Mouse (Mus musculus) liver, embryonic 12.5 days (tissue): ENCODE results near the gene Mpz. TPM values are rescaled to one million over a fixed set of nuclear protein-coding genes. Genes with fewer than 3 reads are reported as not detected.

Experiments used
- ATAC-seq: fragments of 200-750 bp; cut with Nextera tagmentation; 2 replicates; pipeline ENCODE4 v1.8.0; 2017; ENCODE audit warnings: moderate number of reproducible peaks, mild to moderate bottlenecking, moderate library complexity
- H3K27ac ChIP-seq: fragments of 300-500 bp; sonication (generic); 2 replicates; pipeline ENCODE4 v1.5.1; 2016; ENCODE audit warnings: mild to moderate bottlenecking
- H3K27me3 ChIP-seq: fragments of 300-500 bp; sonication (generic); replicated peaks from 2 replicates; pipeline ENCODE4 v1.6.1; 2016; ENCODE audit warnings: mild to moderate bottlenecking, moderate library complexity
- H3K36me3 ChIP-seq: fragments of 300-500 bp; sonication (generic); 2 replicates; pipeline ENCODE4 v1.6.1; 2016; ENCODE audit warnings: mild to moderate bottlenecking, moderate library complexity
- H3K4me1 ChIP-seq: fragments of 300-500 bp; sonication (generic); 2 replicates; pipeline ENCODE4 v1.6.1; 2016
- H3K4me2 ChIP-seq: fragments of 300-500 bp; sonication (generic); 2 replicates; pipeline ENCODE4 v1.6.1; 2016; ENCODE audit warnings: mild to moderate bottlenecking, moderate library complexity
- H3K4me3 ChIP-seq: fragments of 300-500 bp; sonication (generic); 2 replicates; pipeline ENCODE4 v1.5.1; 2016; ENCODE audit warnings: mild to moderate bottlenecking, moderate library complexity
- H3K9ac ChIP-seq: fragments of 300-500 bp; sonication (generic); 2 replicates; pipeline ENCODE4 v1.6.1; 2016; ENCODE audit warnings: mild to moderate bottlenecking, moderate library complexity
- H3K9me3 ChIP-seq: fragments of 300-500 bp; sonication (generic); replicated peaks from 2 replicates; pipeline ENCODE4 v1.6.1; 2016; ENCODE audit warnings: mild to moderate bottlenecking, moderate library complexity
- WGBS: fragments of 180-500 bp; shearing (Covaris S2); methylation state at CpG from one replicate; pipeline ENCODE4 v1.1.7; 2016; ENCODE audit not compliant: insufficient replicate concordance; 5-methylcytosine and 5-hydroxymethylcytosine counted together
- polyA plus RNA-seq: library from polyadenylated mRNA; unstranded; fragments of >200 nt; fragmentation: Nextera tagmentation; extraction: Ambion mirVana; gene quantifications from 2 replicates; pipeline ENCODE4 v1.2.1, GENCODE M21; 2016

Mpz gene
- polyA plus RNA-seq, 1 experiment from 2014 or later, result 0.10 TPM

GRCm38 (mm10) chr1:171171138-171171537, 20.6 kb downstream of the Mpz start:
- H3K27ac ChIP-seq, result no peak overlapping the region
- WGBS, result 8% methylated on average over 3 of the region's 3 CpGs
- no peak overlapping the region for H3K4me3 ChIP-seq

GRCm38 (mm10) chr1:171172779-171173178, 22.3 kb downstream of the Mpz start:
- no peak for ATAC-seq
- 84% methylated on average over 8 of the region's 8 CpGs for WGBS
- Histone ChIP-seq H3K4me2 (no peak overlapping the region), H3K27ac (no peak overlapping the region), H3K9ac (no peak overlapping the region), H3K4me3 (no peak overlapping the region), H3K9me3 (no peaks in the 10 kb centered on the region), H3K36me3 (no peaks in the 10 kb centered on the region), H3K27me3 (peaks cover 17% of the 10 kb centered on the region), H3K4me1 (no peaks in the 10 kb centered on the region)

More at GRCm38 (mm10) chr1:171171138-171171537, 20.6 kb downstream of the Mpz start:
- H3K27me3 ChIP-seq, result peaks cover 18% of the 10 kb centered on the region
- no peaks in the 10 kb centered on the region for H3K4me1 ChIP-seq
- ATAC-seq, result no peak
- H3K36me3 ChIP-seq, result no peaks in the 10 kb centered on the region
- H3K4me2 ChIP-seq, result no peak overlapping the region
- no peaks in the 10 kb centered on the region for H3K9me3 ChIP-seq
- no peak overlapping the region for H3K9ac ChIP-seq

DNA sequence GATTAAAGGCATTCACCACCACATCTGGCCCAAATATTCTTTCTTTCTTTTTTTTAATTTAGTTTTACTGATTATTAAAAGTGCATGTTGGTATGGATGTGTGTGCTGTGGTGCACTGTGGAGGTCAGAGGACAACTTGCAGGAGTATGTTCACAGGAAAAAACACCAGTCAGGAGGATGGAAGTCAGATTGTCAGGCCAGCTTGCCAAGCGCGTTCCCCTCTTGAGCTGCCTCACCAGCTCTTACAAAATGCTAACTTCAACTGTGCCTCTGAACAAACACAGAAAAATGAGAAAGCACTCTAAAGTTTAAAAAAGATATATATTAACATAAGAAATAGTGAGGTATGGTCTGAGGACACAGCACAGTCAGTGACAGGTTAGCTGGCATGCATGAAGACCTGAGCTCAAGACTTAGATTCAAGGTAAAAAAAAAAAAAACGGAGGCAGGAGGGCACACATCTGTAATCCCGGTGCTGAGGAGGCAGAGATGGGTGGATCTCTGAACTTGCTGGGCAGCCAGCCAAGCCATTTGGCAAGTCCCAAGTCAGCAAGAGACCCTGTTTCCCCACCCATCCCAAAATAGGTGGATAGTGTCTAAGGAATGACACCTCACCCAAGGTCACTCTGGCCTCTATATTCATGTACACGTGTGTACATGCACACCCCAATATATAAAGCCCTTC, 29.1 kb downstream of the Mpz start:
- ATAC-seq, result no peak
- Histone ChIP-seq H3K9ac (no peak overlapping the region), H3K4me1 (no peaks in the 10 kb centered on the region), H3K4me3 (no peak overlapping the region), H3K27me3 (no peaks in the 10 kb centered on the region), H3K36me3 (no peaks in the 10 kb centered on the region), H3K4me2 (no peak overlapping the region), H3K9me3 (no peaks in the 10 kb centered on the region), H3K27ac (no peak overlapping the region)
- WGBS, result 59% methylated on average over 5 of the region's 5 CpGs

- Histone ChIP-seq H3K9ac (no peak overlapping the region), H3K4me3 (no peak overlapping the region), H3K9me3 (no peaks in the 10 kb centered on the region), H3K36me3 (no peaks in the 10 kb centered on the region), H3K4me1 (no peaks in the 10 kb centered on the region), H3K27ac (no peak overlapping the region), H3K4me2 (no peak overlapping the region), H3K27me3 (0 out of 2 replicates have a peak, but pooled peaks cover 12% of the 10 kb centered on the region)
- 73% methylated on average over 3 of the region's 3 CpGs for WGBS
- no peak for ATAC-seq
Measured at GRCm38 (mm10) chr1:171183025-171183424, 32.5 kb downstream of the Mpz start.

GRCm38 (mm10) chr1:171183620-171184019, 33.1 kb downstream of the Mpz start:
- H3K27ac ChIP-seq, result no peak overlapping the region
- no peak for ATAC-seq
- 26% methylated on average over 3 of the region's 3 CpGs for WGBS
- H3K36me3 ChIP-seq, result no peaks in the 10 kb centered on the region
- no peak overlapping the region for H3K9ac ChIP-seq
- no peaks in the 10 kb centered on the region for H3K9me3 ChIP-seq
- 0 out of 2 replicates have a peak, but pooled peaks cover 13% of the 10 kb centered on the region for H3K27me3 ChIP-seq
- no peak overlapping the region for H3K4me2 ChIP-seq
- no peak overlapping the region for H3K4me3 ChIP-seq
- H3K4me1 ChIP-seq, result no peaks in the 10 kb centered on the region

- Histone ChIP-seq H3K4me1 (peaks cover 6% of the 10 kb centered on the region; the same call in 1 of the 2 replicates), H3K36me3 (no peaks in the 10 kb centered on the region), H3K9me3 (no peaks in the 10 kb centered on the region), H3K27me3 (peaks cover 15% of the 10 kb centered on the region; the same call in 1 of the 2 replicates), H3K4me3 (no peak overlapping the region), H3K4me2 (no peak overlapping the region), H3K27ac (no peak overlapping the region), H3K9ac (no peak overlapping the region)
- ATAC-seq, result no peak
- WGBS, result 26% methylated on average over 7 of the region's 7 CpGs
Measured at GRCm38 (mm10) chr1:171184314-171184713, 33.8 kb downstream of the Mpz start.

GRCm38 (mm10) chr1:171185655-171186054, 35.1 kb downstream of the Mpz start:
- Histone ChIP-seq H3K27ac (no peak overlapping the region), H3K4me3 (no peak overlapping the region), H3K9ac (no peak overlapping the region), H3K4me2 (no peak overlapping the region), H3K36me3 (no peaks in the 10 kb centered on the region), H3K9me3 (no peaks in the 10 kb centered on the region), H3K27me3 (peaks cover 28% of the 10 kb centered on the region), H3K4me1 (peaks cover 11% of the 10 kb centered on the region; the same call in 1 of the 2 replicates)
- no peak for ATAC-seq
- 60% methylated on average over 8 of the region's 8 CpGs for WGBS

- Histone ChIP-seq H3K4me1 (peaks cover 14% of the 10 kb centered on the region; the same call in 1 of the 2 replicates), H3K36me3 (no peaks in the 10 kb centered on the region), H3K4me2 (no peak overlapping the region), H3K9ac (no peak overlapping the region), H3K4me3 (no peak overlapping the region), H3K27ac (no peak overlapping the region), H3K9me3 (no peaks in the 10 kb centered on the region), H3K27me3 (peaks cover 51% of the 10 kb centered on the region)
- 39% methylated on average over 13 of the region's 13 CpGs for WGBS
- no peak for ATAC-seq
Measured at GRCm38 (mm10) chr1:171187851-171188700, 37.6 kb downstream of the Mpz start.

DNA sequence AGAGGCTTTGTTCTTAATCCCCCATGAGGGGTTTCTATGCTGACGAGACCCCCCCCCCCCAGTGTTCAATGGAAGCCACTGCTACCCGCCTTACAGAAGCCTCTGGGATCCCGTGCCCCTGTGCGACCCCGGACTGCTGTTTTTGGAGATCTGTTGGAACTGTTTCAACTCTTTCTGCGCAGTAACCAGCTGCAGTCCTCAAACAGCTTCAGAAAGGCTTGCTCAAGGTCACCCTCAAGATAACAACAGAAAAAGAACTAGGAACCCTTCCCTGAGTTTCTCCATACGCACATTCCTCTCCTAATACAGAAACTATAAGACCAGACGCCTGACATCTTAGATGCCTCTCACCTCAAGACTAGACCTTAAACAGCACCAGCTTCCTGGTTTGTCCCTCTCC, 38.5 kb downstream of the Mpz start:
- Histone ChIP-seq H3K4me1 (peaks cover 23% of the 10 kb centered on the region), H3K27ac (no peak overlapping the region), H3K4me3 (no peak overlapping the region), H3K27me3 (peaks cover 61% of the 10 kb centered on the region), H3K36me3 (no peaks in the 10 kb centered on the region), H3K9me3 (no peaks in the 10 kb centered on the region), H3K9ac (no peak overlapping the region), H3K4me2 (no peak overlapping the region)
- ATAC-seq, result no peak
- WGBS, result 53% methylated on average over 8 of the region's 8 CpGs

- peaks cover 27% of the 10 kb centered on the region for H3K4me1 ChIP-seq
- no peaks in the 10 kb centered on the region for H3K36me3 ChIP-seq
- H3K9me3 ChIP-seq, result no peaks in the 10 kb centered on the region
- H3K4me2 ChIP-seq, result no peak overlapping the region
- 61% methylated on average over 14 of the region's 14 CpGs for WGBS
- H3K27ac ChIP-seq, result no peak overlapping the region
- H3K9ac ChIP-seq, result no peak overlapping the region
- no peak for ATAC-seq
- H3K27me3 ChIP-seq, result peaks cover 66% of the 10 kb centered on the region
- H3K4me3 ChIP-seq, result no peak overlapping the region
Measured at GRCm38 (mm10) chr1:171189476-171190114, 39.1 kb downstream of the Mpz start.

DNA sequence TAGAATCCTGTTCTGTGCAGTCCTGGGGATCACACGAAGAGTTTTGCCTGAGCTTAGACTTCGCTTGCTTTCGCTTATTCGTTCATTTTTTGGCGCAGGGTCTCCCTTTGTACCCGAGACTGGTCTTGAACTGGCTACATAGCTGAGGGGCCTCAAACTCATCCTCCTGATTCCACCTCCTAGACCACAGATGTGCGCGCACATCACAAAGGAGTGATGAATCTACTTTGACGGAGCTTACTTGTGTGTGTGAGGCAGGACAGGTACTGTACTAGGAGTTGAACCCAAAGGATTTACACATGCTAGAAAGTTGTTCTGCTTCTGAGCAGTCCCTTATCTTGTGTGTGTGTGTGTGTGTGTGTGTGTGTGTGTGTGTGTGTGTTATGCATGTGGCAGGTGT, 40.3 kb downstream of the Mpz start:
- H3K27ac ChIP-seq, result no peak overlapping the region
- no peak overlapping the region for H3K4me3 ChIP-seq
- H3K9ac ChIP-seq, result no peak overlapping the region
- peaks cover 34% of the 10 kb centered on the region for H3K4me1 ChIP-seq
- WGBS, result 84% methylated on average over 9 of the region's 9 CpGs
- no peaks in the 10 kb centered on the region for H3K9me3 ChIP-seq
- no peaks in the 10 kb centered on the region for H3K36me3 ChIP-seq
- no peak overlapping the region for H3K4me2 ChIP-seq
- H3K27me3 ChIP-seq, result peaks cover 79% of the 10 kb centered on the region
- no peak for ATAC-seq

- Histone ChIP-seq H3K9ac (no peak overlapping the region), H3K27me3 (peaks cover 87% of the 10 kb centered on the region), H3K4me1 (peaks cover 36% of the 10 kb centered on the region), H3K4me3 (no peak overlapping the region), H3K27ac (no peak overlapping the region), H3K4me2 (no peak overlapping the region), H3K9me3 (no peaks in the 10 kb centered on the region), H3K36me3 (no peaks in the 10 kb centered on the region)
- WGBS, result 39% methylated on average over 10 of the region's 10 CpGs
- ATAC-seq, result no peak
Measured at GRCm38 (mm10) chr1:171192283-171192682, 41.8 kb downstream of the Mpz start.
